Mouse (Mus musculus) spleen, adult 2 months (tissue): ENCODE data around the gene Lgals8.

Experiments
- CTCF ChIP-seq: fragments of 200-500 bp; IDR thresholded peaks from 2 replicates; pipeline ENCODE4 v1.5.1; 2011; ENCODE audit warnings: mild to moderate bottlenecking, inconsistent platforms; ENCODE audit not compliant: insufficient read depth, insufficient read length, insufficient replicate concordance; ENCODE audit errors: extremely low read depth
- POLR2A ChIP-seq: fragments of 200-500 bp; IDR thresholded peaks from 2 replicates; pipeline ENCODE4 v1.6.1; 2011; ENCODE audit warnings: low read depth, low read length, inconsistent platforms

DNA sequence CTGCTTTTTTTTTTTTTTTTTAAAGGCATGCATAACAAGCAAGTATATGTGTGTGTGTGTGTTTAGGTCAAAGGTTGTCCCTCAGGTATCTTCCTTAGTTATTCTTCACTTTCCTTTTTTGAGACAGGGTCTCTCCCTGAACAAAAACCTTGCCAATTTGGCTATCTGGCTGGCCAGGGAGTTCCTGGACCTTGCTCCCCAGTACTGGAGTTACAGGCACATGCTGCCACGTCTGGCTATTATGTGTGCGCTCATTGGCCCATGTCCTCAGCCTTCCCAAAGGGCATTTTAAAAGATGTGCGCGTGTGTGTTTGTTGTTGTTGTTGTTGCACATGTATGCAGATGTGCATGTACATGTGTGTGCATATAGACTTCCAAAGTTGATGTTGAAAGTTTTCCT lies 12.1 kb upstream of the Lgals8 start:
- no peak for TF ChIP-seq POLR2A
- no peak for TF ChIP-seq CTCF
